Mouse (Mus musculus): ENCODE data around the gene Slc25a5. TPM values are rescaled to one million over a fixed set of nuclear protein-coding genes. Genes with fewer than 3 reads are reported as not detected.

Slc25a5 gene
- polyA plus RNA-seq, 1 experiment = 920 TPM

DNA sequence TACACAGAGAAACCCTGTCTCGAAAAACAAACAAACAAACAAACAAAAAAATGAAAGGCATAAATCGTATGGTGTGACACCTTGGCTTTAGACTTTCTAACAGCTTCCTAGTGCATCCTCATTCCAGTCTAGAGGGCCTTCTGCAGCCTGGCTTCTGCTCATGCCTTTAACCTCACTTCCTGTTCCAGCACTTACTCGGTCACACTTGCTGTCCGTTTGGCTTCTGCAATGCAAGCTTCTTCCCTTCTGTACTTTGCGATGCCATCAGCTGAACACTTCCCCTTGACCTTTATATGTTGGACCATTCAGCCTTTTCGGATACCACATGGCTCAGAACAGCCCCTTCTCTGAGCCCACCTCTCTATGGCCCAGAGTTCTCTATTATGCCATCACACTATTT lies 46.2 kb downstream of the Slc25a5 start:
- WGBS = 53% methylated on average over 6 of the region's 6 CpGs
- DNase-seq = no peak
- TF ChIP-seq POLR2A (IDR thresholded peaks at IDR 0.05; ENCODE audit: control insufficient read depth, extremely low read depth, insufficient read depth, low read length, poor library complexity) (no peak), CTCF (IDR thresholded peaks at IDR 0.05; ENCODE audit: borderline replicate concordance, control insufficient read depth, extremely low read depth, insufficient read depth, low read length, poor library complexity) (no peak)

DNA sequence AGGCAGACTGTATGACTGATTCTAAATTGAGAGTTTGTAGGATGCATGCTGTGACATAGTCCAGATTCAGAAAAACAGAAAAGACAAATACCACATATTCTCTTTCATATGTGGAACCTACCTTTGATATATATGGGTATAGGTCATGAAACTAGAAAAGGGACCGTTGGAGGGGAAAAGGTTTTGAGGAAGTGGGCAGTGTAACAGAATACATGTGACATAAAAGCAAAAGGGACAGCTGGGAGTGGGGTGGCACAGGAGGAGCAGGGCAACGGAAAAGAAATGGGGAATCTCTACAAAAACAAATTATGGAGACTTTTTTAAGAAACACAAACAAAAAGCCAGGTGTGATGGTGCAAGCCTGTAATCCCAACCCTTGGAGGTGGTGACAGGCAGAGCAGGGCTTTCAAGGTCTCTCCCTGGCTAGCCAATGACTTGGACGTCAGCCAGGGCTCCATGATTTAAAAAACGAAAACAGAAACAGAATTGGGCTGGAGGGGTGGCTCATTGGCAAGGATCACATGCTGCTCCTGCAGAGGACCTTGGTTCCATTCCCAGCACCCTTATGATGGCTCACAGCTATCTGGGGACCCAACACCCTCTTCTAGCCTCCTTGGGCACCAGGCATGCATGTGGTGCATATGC lies 48.0 kb downstream of the Slc25a5 start:
- WGBS = 8% methylated on average over 4 of the region's 4 CpGs
- no peaks in the 10 kb centered on the region for H3K27me3 ChIP-seq (ENCODE audit: control insufficient read depth, insufficient read depth, low read length)
- no peak overlapping the region for H3K27ac ChIP-seq (ENCODE audit: control insufficient read depth, insufficient read depth, low read length)
- no peak overlapping the region for H3K4me3 ChIP-seq (ENCODE audit: control insufficient read depth, insufficient read depth, low read length)
- no peaks in the 10 kb centered on the region for H3K36me3 ChIP-seq (ENCODE audit: control insufficient read depth, insufficient read depth, low read length)
- no peak for DNase-seq
- TF ChIP-seq CTCF (IDR thresholded peaks at IDR 0.05; ENCODE audit: borderline replicate concordance, control insufficient read depth, extremely low read depth, insufficient read depth, low read length, poor library complexity) (no peak), POLR2A (IDR thresholded peaks at IDR 0.05; ENCODE audit: control insufficient read depth, extremely low read depth, insufficient read depth, low read length, poor library complexity) (no peak)
- peaks cover 4% of the 10 kb centered on the region for H3K4me1 ChIP-seq (replicated peaks; ENCODE audit: control insufficient read depth, insufficient read depth, low read length)

More for the DNA sequence above, 46.2 kb downstream of the Slc25a5 start:
- Histone ChIP-seq H3K4me3 (ENCODE audit: control insufficient read depth, insufficient read depth, low read length) (no peak overlapping the region), H3K4me1 (replicated peaks; ENCODE audit: control insufficient read depth, insufficient read depth, low read length) (peaks cover 4% of the 10 kb centered on the region), H3K27ac (ENCODE audit: control insufficient read depth, insufficient read depth, low read length) (no peak overlapping the region), H3K36me3 (ENCODE audit: control insufficient read depth, insufficient read depth, low read length) (no peaks in the 10 kb centered on the region), H3K27me3 (ENCODE audit: control insufficient read depth, insufficient read depth, low read length) (no peaks in the 10 kb centered on the region)

DNA sequence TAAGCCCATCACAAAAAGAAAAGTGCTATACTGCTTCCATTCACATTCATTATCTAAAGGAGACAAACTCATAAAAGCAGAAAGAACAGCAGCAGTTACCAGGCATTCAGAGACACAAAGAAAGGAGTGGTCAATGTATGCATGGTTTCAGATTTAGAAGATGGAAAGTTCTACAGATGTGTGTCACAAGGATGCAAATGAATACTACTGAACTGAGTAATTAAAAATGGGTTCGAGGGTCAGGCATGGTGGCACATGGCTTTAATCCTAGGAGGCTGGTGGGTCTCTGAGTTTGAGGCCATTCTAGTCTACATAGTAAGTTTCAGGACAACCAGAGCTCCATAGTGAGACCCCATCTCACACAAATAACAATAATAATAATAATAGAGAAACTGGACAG lies 51.7 kb downstream of the Slc25a5 start:
- H3K36me3 ChIP-seq (ENCODE audit: control insufficient read depth, insufficient read depth, low read length) = no peaks in the 10 kb centered on the region
- peaks cover 4% of the 10 kb centered on the region for H3K4me1 ChIP-seq (replicated peaks; ENCODE audit: control insufficient read depth, insufficient read depth, low read length)
- no peak for DNase-seq
- H3K27me3 ChIP-seq (ENCODE audit: control insufficient read depth, insufficient read depth, low read length) = no peaks in the 10 kb centered on the region
- no peak overlapping the region for H3K27ac ChIP-seq (ENCODE audit: control insufficient read depth, insufficient read depth, low read length)
- H3K4me3 ChIP-seq (ENCODE audit: control insufficient read depth, insufficient read depth, low read length) = no peak overlapping the region
- TF ChIP-seq CTCF (IDR thresholded peaks at IDR 0.05; ENCODE audit: borderline replicate concordance, control insufficient read depth, extremely low read depth, insufficient read depth, low read length, poor library complexity) (no peak), POLR2A (IDR thresholded peaks at IDR 0.05; ENCODE audit: control insufficient read depth, extremely low read depth, insufficient read depth, low read length, poor library complexity) (no peak)
- WGBS = 95% methylated on average over 1 of the region's 1 CpGs

Other genes with a start within 250 kb of the Slc25a5 start
- 65.5 and 78.0 TPM in 2 replicates for gene Pgrmc1, start 197.4 kb upstream of the Slc25a5 start, polyA plus RNA-seq (2012; rRNA removed)
- 0.41 and 0.42 TPM in 2 replicates for gene Akap17b, start 150.3 kb upstream of the Slc25a5 start, polyA plus RNA-seq (2012; rRNA removed)
- 1.6 and 2.2 TPM in 2 replicates for gene Slc25a43, start 52.0 kb upstream of the Slc25a5 start, polyA plus RNA-seq (2012; rRNA removed)
- gene Ube2a, start 78.2 kb downstream of the Slc25a5 start, polyA plus RNA-seq (2012; rRNA removed) = 45.9 and 53.4 TPM in 2 replicates
- gene C330007P06Rik, start 78.5 kb downstream of the Slc25a5 start, polyA plus RNA-seq (2012; rRNA removed) = 15.3 and 18.9 TPM in 2 replicates
- 1.2 and 1.7 TPM in 2 replicates for gene Nkrf, start 107.2 kb downstream of the Slc25a5 start, polyA plus RNA-seq (2012; rRNA removed)
- gene Sept6, start 196.1 kb downstream of the Slc25a5 start, polyA plus RNA-seq (2012; rRNA removed) = 122 and 156 TPM in 2 replicates